Mouse (Mus musculus) c-Kit-positive CD71-negative TER-119-negative erythroid progenitor cells, embryonic 14.5 days (primary cell): Measurements from ENCODE around the gene Dlgap1.

Experiments
- DNase-seq: peaks from one replicate; pipeline ENCODE4 v3.0.0-alpha.2; 2013; ENCODE audit warnings: low read depth

Gene Dlgap1

DNA sequence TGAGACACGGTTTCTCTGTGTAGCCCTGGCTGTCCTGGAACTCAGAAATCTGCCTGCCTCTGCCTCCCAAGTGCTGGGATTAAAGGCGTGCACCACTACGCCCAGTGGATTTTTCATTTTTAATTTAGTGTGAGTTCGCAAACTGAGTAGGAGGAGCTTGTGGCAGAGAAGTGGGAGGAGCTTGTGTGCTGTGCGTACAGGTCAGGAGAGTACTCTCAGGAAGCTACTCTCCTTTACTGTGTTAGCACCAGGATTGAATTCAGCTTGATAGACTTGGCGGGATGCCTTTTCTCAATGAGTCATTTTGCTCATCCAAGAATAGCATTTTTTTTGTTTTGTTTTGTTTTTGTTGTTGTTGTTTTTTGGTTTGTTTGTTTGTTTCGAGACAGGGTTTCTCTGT is 793.1 kb downstream of the Dlgap1 start:
- no peak for DNase-seq

DNA sequence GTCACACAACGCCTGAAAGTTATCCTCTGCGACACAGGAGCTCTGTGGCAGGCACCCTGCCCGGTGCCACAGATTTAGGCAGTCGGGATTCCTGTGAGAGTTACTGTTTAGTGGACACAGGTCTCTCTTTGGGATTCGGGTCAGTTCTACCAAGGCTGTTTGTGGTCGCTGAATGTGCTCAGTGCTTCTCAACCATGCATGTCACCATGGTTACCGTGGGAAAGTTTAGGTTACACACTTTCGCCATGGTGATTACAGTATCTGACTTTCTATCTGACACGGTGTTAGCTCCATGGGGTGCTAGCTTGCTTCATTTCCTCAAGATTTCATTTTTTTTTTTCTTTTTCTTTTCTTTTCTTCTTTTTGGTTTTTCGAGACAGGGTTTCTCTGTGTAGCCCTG is 793.8 kb downstream of the Dlgap1 start:
- no peak for DNase-seq

DNA sequence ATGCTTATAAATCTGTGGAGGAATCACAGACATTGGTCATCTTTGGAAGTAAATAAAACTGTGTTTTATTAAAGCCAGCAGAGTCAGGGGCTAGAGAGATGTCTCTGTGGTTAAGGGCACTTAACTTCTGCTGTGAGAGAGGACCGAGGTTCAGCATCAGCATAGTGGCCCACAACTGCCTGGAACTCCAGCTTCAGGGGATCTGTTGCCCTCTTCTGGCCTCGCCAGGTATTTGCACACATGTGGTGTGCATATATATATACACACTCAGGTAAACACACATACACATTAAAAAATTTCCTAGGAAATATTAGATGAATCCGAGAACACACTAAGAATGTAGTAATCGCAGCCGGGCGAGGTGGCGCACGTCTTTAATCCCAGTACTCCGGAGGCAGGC is 796.5 kb downstream of the Dlgap1 start:
- DNase-seq, result no peak

DNA sequence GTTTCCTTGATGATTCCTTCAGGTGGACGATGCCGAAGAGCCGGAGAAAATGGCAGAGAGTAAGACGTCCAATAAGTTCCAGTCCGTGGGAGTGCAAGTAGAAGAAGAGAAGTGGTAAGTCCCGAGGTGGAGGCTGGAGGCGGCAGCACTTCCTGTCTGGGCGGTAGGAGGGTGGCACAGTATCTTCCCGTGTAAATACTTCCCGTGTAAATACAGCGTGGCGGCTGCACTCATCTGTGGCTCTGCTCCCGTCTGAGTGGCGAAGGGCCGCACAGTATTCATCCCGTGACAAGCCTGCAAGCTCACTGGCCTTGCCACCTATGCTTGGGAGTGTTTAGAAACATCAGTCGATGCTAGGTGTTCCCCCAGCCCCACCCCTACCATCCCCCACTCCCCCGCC is 797.1 kb downstream of the Dlgap1 start:
- DNase-seq, result no peak

DNA sequence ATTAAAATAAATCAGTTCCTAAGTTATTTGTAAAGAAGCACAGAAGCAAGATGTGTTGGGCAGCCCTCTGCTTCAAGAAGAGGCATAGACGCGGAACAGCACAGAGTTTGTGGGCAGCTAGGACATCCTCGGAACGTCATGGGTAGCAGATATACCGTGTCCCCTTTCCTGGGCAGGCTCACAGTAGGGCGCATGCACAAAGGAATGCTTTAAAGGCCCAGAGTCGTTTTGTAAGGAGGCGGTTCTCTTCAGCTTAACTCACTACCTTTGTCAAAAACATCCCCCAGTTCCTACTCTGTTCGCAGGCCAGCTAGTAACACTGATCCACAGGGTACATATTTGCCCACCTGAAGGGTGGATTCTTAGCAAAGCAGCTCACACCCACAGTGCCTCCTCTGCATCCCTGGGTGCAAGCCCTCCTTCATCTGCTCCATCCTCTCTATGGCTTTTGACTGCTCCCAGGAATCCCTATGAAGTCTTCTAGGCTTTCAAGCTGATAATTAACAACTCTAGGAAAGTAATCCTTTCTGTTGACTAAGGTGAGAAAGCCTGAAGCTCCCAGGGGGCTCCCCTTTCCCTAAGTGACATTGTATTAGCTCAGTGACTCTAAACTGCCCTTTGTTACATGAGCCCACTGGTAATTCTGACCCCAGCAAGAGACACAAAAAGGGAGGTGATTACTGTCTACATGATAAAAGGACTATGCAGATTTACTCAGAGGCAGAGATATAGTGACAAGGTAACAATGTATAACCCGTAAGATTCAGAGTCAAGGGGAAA is 803.4 kb downstream of the Dlgap1 start:
- no peak for DNase-seq

DNA sequence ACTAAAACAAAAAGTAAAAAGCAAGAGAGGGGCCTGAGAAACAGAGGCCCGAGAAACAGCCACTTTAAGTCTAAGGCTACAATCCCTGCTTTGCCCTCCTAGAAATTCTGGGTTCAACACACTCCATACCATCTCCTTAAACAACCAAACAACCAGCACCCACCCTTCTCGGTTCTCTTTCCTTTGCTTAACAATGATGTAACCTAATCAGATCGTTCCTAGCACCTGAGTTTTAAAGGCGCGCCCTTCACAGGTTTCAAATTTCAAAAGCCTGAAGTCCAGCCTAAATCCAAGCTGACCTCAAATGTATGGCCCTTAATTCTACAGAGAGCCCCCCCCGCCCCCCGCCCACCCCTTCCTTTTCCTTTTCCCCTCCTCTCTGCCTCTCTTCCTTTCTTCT is 810.9 kb downstream of the Dlgap1 start:
- DNase-seq, result no peak

DNA sequence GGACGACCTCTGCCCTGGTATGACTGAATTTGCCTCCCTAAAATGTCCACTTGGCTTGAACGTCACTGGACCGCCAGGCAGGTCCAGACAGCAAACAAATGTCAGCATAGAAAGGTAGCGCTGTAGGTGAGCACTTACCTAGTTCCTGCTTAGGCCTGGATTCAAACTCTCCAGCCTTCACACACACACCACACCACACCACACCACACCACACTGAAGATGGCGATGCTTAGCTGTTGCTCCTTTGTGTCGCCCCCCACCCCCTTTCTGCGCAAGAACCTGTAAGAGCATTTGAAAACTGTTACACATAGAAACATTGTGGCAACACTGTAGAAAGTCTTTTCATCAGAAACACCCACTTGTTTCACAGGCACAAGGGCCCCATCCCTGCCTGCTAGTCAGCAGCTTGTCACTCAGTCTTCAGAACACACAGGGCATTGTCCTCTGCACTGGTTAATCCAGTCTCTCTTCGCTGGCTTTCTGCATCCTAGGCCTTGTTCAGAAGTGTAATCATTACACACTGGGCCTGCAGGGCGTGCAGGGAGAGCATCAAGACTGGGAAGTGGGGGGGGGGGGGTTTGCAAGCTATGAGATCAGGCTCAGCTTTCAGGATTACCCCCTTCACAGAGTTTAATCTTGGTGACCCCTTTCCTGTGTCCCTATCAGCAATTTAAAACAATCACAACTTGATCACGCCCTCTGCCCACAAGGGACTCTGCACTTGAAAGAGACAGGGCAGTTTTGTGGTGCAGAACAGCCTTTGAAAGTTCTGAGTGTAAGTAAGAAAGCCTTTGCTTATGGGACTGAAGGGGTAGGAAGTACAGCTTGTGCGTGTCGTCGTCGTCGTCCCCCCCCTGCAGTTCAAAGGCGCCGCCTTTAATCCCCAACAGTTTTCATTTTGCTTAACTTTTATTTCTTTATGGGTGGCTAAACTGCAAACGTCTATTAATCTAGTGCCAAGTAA is 812.1 kb downstream of the Dlgap1 start:
- DNase-seq, result no peak

DNA sequence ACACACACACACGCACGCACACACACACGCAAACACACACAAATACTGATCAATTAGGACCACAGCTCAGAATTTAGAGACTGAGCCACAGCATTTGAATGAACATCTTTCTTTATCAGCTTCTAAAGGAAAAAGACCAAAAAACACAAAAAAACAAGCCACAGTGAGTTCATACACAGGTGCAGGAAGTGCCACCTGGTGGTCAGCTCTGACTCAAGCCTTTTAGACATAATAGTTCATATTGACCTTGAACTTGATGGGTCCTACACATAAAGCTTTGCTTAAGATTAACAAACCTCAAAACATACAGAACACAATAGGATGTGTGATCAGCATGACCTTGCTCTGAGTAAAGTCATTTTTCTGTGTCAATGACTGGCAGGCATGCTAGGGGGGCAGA is 814.4 kb downstream of the Dlgap1 start:
- no peak for DNase-seq

DNA sequence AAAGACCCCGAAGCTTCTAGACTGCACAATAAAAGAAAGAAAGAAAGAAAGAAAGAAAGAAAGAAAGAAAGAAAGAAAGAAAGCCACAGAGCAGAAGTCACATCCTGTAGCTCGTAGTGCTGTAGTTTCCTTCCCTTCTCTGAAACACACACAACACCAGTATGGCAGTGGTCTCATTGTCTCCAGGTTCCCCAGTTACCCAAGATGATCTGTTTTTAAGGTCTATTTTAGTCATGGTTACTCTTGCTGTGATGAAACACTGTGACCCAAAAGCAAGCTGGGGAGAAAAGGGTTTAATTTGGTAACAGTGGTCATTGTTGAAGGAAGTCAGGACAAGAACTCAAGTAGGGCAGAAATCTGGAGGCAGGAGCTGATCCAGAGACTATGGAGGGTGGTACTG is 818.5 kb downstream of the Dlgap1 start:
- DNase-seq, result no peak

DNA sequence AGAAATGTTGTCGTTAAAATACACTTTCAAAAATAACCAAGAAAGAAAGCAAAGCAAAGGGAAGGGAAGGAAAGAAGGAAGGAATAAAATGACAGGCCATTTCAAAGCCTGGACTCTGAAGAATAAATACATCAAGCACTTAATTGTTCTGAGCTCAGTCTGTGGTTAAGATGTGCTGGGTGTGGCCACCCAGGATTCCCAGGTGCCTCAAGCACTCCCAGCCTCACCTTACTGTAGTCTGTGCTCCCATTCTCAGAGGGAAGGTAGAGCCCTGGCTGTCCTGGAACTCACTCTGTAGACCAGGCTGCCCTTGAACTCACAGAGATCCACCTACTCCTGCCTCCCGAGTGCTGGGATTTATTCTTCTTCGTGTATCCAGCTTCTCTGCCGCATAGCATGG is 821.9 kb downstream of the Dlgap1 start:
- no peak for DNase-seq

DNA sequence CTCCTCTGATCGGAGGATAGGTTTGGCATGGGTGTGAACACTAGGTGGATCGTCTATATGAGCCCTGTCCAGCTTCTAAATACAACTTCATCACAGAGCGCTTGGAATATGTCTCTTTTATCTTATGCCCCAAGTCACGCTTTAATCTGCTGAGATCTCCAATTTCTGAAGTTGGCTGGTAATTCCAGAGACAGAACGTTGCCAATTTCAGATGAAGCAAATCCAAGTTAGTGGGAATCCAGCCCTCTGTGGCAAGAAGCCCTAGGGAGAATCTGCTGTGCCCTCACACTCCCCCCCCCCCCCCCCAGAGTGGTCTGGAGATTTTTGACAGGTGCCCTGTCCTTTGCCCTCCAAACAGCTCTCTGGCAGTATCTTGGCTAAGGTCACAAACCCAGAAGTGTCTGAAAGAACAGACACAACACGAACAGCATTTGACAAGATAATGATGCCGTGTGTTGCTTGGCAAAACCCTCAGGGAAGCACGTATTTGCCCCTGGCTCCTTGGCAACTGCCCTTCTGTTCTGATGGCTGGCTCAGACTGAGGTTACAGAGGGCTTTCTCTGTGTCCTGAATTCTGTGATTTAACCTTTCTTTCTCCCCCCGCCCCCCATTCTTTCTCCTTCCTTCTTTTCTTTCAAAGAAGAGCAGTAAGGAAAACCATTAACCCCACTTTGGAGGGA is 822.9 kb downstream of the Dlgap1 start:
- DNase-seq, result no peak

DNA sequence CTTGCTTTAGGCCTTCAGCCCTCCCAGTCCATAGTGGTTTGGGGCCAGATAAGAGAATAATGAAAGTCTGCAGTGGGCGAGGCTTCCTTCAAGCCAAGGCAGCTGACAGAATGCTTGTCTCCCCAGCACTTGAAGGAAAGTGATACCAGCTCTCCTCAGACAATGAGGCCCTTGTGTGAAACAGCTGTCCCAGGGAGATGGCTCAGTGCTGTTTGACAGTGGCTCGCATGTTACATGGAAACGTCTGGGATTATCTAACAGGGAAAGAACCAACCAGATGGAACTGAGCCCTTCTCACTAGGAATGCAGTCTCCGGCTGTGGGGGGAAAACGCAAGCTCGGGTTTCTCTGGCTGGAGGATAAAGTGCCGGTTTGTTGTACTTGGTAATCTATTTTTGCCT is 825.4 kb downstream of the Dlgap1 start:
- no peak for DNase-seq

DNA sequence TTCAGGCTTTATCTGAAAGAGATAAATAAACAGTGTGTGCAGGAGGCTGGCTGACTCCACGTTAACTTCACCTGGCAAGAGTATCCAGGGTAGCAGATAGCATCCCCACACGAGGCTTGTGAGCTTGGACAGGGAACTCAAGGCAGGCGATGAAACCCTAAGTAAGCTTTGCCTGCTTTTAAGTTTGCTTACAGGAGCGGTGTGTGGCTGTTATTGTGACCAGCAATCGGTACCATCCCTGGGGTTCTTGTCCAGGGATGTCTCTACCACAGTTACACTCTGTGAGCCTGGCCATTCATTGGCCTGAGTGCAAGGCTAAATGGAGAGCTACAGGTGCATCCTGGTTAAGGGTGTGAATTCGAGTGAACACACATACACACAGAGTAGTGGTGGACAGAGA is 825.8 kb downstream of the Dlgap1 start:
- DNase-seq, result no peak

DNA sequence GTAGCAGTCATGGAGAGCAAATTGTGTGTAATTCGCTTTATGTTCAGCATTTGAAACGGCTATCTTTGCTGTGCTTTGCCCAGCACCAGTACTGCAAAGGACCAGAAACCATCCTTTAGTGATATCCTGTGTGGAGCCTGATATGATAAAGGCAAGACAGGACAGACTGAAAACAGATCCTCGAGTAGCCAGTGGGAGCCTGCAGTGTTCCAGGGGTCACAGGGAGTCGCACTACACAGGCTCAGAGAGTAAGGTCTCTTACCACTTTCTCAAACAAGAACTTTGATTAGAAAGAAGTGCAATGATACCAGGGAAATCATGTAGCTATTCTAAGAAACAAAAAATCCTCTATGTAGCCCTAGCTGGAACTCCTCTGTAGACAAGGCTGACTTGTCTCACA is 826.3 kb downstream of the Dlgap1 start:
- no peak for DNase-seq

DNA sequence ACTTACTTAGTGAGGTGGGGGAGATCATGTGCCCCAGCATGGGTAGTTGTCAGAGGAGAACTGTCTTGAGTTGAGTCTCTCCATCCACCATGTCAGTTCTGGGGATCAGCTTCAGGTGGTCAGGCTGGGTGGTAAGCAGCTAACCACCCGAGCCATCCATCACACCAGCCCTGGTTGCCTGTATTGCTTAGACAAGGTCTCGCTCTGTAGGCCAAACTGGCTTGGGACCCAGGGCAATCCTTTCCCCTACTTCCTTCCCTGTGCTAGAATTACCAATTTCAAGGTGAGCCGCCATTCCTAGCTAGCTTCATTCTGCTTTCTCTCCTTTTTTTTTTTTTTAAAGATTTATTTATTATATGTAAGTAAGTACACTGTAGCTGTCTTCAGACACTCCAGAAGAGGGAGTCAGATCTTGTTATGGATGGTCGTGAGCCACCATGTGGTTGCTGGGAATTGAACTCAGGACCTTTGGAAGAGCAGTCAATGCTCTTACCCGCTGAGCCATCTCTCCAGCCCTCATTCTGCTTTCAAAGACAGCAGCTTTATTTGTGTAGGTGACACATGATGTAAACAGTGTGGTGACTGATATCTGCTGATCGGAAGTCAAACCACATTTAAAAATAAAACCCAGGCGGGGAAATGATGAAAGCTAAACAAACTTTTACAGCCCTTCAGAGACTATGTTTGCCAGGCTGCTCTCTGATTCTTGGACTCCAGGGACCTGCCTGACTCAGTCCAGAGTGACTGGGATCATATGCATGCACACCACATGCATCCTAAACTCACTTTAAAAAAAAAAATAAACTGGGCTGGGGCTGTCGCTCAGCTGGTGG is 828.3 kb downstream of the Dlgap1 start:
- DNase-seq, result no peak

DNA sequence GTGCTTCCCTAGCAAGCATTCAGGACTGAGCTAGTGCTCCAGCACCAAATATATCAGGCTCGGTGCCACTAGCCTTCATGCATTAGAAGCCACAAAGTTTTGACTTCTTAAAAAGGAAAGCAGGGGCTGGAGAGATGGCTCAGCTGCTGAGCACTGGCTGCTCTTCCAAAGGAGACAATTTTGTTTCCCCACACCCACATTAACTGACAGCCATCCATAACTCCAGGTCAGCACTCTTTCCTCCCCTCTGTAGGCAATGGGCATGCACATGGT is 828.8 kb downstream of the Dlgap1 start:
- DNase-seq, result no peak

DNA sequence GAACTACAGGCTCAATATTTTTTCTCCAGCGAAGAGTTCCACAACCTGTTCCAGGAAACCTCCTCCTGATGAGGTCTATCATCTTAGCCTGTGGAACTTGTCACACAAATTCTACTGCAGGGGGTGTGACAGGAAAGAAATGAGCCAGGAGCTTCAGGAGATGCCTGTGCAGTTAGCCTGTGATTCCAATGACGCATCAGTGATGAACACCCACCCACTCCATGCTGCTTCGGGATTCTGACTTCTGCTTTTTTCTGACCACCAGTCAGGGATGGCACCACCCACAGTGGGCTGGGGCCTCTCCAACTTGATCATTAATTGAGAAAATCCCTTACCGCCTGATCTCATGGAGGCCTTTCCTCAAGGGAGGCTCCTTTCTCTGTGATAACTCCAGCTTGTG is 830.4 kb downstream of the Dlgap1 start:
- DNase-seq, result no peak

DNA sequence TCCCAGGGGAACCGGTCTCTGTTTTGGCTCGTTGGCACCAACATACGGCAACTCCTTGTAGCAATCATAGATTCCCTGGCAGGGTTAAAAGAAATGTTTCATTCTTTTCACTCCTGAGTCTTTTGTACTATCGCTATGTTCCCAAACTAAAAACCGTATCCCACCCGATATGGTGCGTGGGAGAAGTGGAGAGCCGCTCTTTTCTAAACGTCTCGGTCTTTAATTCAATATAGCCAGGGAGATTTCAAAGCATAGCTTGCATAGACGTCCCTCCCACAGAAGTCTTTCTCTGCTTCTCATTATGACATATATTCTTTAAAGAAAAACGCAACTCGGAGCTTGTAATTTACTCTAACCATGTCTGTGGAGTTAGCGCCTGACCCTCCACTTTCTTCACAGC is 833.1 kb downstream of the Dlgap1 start:
- DNase-seq, result no peak

DNA sequence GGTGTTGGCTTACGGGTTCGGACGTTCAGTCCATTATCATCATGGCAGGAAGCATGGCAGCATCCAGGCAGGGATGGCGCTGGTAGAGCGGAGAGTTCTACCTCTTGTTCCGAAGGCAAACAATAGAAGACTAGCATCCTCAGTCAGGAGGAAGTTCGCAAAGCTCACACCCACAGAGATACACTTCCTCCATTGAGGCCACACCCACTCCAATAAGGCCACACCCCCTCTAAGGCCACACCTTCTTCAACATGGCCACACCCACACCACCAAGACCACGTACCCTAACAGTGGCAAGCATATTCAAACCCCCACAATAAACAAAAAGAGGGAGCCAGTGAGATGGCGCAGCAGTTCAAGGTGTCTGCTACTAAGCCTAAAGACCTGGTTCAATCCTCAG is 837.0 kb downstream of the Dlgap1 start:
- no peak for DNase-seq

DNA sequence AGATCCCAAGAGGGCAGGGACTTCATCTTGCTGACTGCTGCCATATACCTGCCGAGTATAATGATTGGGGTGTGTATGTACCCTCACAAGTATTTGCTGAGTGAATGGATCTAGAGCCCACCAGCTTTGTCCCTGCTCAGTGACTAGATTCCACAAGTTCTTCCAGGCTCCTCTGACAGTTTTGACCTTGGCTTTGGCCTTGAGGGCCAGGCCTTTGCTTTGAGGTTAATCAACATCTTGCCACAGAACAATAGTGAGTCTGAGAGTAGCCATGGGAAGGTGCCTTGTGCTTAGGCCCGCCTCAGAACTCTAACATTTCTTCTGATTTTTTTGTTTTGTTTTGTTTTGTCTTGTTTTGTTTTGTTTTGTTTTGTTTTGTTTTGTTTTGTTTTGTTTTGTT is 837.7 kb downstream of the Dlgap1 start:
- no peak for DNase-seq

DNA sequence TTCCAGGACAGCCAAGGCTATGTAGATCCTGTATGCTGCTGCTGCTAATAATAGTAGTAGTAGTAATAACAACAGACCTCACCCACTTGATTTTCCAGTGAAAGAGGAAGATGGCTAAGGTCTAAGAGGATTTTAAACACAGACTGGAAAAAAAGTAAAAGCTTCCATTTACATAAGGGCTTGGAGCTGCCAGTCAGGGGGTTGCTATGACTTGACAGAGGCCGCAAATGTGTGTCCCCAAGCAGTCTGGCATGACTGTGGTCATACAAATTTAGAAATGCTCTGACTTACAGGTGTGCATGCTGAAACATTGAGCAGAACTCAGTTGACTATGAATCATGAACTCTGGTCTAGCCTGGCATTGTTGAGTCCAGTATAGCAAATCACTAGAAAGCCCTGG is 839.0 kb downstream of the Dlgap1 start:
- no peak for DNase-seq

DNA sequence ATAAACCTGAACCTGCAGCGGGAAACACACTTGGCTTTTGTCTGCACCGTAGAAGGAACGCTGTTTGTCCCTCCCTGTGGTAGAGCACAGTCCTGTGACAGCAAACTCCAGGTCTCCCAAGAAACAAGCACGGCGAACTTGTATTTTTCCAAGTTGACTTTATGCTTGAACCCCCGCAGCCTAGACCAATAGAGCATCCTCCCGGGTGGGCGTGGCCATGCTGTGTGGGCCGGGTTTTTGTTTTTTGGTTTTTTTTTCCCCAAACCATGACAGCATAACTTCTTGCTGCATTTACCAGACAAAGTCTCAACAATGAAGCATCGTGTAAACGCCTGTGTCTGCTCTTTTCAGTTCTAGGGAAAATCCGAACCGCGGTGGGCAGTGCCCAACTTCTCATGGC is 840.0 kb downstream of the Dlgap1 start:
- no peak for DNase-seq
